Mouse (Mus musculus): ENCODE data around the gene Palm2. TPM values are rescaled to one million over a fixed set of nuclear protein-coding genes. Genes with fewer than 3 reads are reported as not detected.

Palm2 gene
- polyA plus RNA-seq, 2 experiments: 0.03 to 0.06 TPM

GRCm38 (mm10) chr4:57510576-57510975, 76.5 kb downstream of the Palm2 start:
- 68% methylated on average over 3 of the region's 3 CpGs for WGBS (ENCODE audit: insufficient replicate concordance)
- Histone ChIP-seq H3K4me3 (ENCODE audit: insufficient read depth in 1 of 2, low read depth in 2 of 2, low read length in 2 of 2) (no peak overlapping the region), H3K9ac (replicated peaks) (no peak overlapping the region), H3K9me3 (ENCODE audit: control insufficient read depth, low read length) (no peaks in the 10 kb centered on the region), H3K27ac (no peak overlapping the region), H3K36me3 (replicated peaks; ENCODE audit: control insufficient read depth, insufficient read depth, low read depth) (no peaks in the 10 kb centered on the region), H3K4me2 (ENCODE audit: low read depth) (no peak overlapping the region), H3K27me3 (ENCODE audit: control insufficient read depth, insufficient read depth, low read length) (no peaks in the 10 kb centered on the region), H3K4me1 (replicated peaks; ENCODE audit: control insufficient read depth in 2 of 2, insufficient read depth in 2 of 2, low read length in 1 of 2) (peaks cover 0 to 7% of the 10 kb centered on the region in 2 experiments; a peak in 1 of 4 replicates)
- TF ChIP-seq EP300 (IDR thresholded peaks at IDR 0.05; ENCODE audit: low read depth): no peak
- no peak for TF ChIP-seq CTCF (IDR thresholded peaks at IDR 0.05; ENCODE audit: low read depth)
- ATAC-seq (ENCODE audit: insufficient read depth) (no peak), DNase-seq (ENCODE audit: low read depth in 3 of 3, low spot score in 3 of 3) (no peak)

- Histone ChIP-seq H3K36me3 (replicated peaks; ENCODE audit: control insufficient read depth, insufficient read depth, low read depth) (no peaks in the 10 kb centered on the region), H3K9me3 (ENCODE audit: control insufficient read depth, low read length) (no peaks in the 10 kb centered on the region), H3K9ac (replicated peaks) (no peak overlapping the region), H3K27me3 (ENCODE audit: control insufficient read depth, insufficient read depth, low read length) (no peaks in the 10 kb centered on the region), H3K4me1 (replicated peaks; ENCODE audit: control insufficient read depth in 2 of 2, insufficient read depth in 2 of 2, low read length in 1 of 2) (peaks cover 0 to 7% of the 10 kb centered on the region in 2 experiments; a peak in 1 of 4 replicates), H3K27ac (no peak overlapping the region), H3K4me2 (ENCODE audit: low read depth) (no peak overlapping the region), H3K4me3 (ENCODE audit: insufficient read depth in 1 of 2, low read depth in 2 of 2, low read length in 2 of 2) (no peak overlapping the region)
- peak in 1 of 3 experiments; percentile 3 for DNase-seq (ENCODE audit: low read depth in 3 of 3, low spot score in 3 of 3)
- 71% methylated on average over 1 of the region's 1 CpGs for WGBS (ENCODE audit: insufficient replicate concordance)
- TF ChIP-seq CTCF (IDR thresholded peaks at IDR 0.05; ENCODE audit: low read depth): no peak
- no peak for TF ChIP-seq EP300 (IDR thresholded peaks at IDR 0.05; ENCODE audit: low read depth)
- ATAC-seq (ENCODE audit: insufficient read depth): no peak
These were observed 77.7 kb downstream of the Palm2 start for GRCm38 (mm10) chr4:57511734-57512133.

GRCm38 (mm10) chr4:57513241-57513933, 79.3 kb downstream of the Palm2 start:
- no peak overlapping the region for H3K4me2 ChIP-seq (ENCODE audit: low read depth)
- H3K27me3 ChIP-seq (ENCODE audit: control insufficient read depth, insufficient read depth, low read length): no peaks in the 10 kb centered on the region
- TF ChIP-seq EP300 (IDR thresholded peaks at IDR 0.05; ENCODE audit: low read depth): no peak
- TF ChIP-seq CTCF (IDR thresholded peaks at IDR 0.05; ENCODE audit: low read depth): no peak
- H3K4me3 ChIP-seq (ENCODE audit: insufficient read depth in 1 of 2, low read depth in 2 of 2, low read length in 2 of 2): no peak overlapping the region
- no peaks in the 10 kb centered on the region for H3K9me3 ChIP-seq (ENCODE audit: control insufficient read depth, low read length)
- 55% methylated on average over 8 of the region's 8 CpGs for WGBS (ENCODE audit: insufficient replicate concordance)
- no peaks in the 10 kb centered on the region for H3K36me3 ChIP-seq (replicated peaks; ENCODE audit: control insufficient read depth, insufficient read depth, low read depth)
- no peak overlapping the region for H3K9ac ChIP-seq (replicated peaks)
- ATAC-seq (ENCODE audit: insufficient read depth): no peak
- H3K27ac ChIP-seq: no peak overlapping the region
- no peak for DNase-seq (ENCODE audit: low read depth in 3 of 3, low spot score in 3 of 3)
- H3K4me1 ChIP-seq (replicated peaks; ENCODE audit: control insufficient read depth in 2 of 2, insufficient read depth in 2 of 2, low read length in 1 of 2): peaks cover 0 to 7% of the 10 kb centered on the region in 2 experiments; a peak in 1 of 4 replicates

GRCm38 (mm10) chr4:57514003-57514937, 80.2 kb downstream of the Palm2 start:
- ATAC-seq (ENCODE audit: insufficient read depth) (no peak), DNase-seq (ENCODE audit: low read depth in 3 of 3, low spot score in 3 of 3) (no peak)
- Histone ChIP-seq H3K27me3 (ENCODE audit: control insufficient read depth, insufficient read depth, low read length) (no peaks in the 10 kb centered on the region), H3K4me1 (replicated peaks; ENCODE audit: control insufficient read depth in 2 of 2, insufficient read depth in 2 of 2, low read length in 1 of 2) (peaks cover 0 to 7% of the 10 kb centered on the region in 2 experiments; a peak in 1 of 4 replicates), H3K36me3 (replicated peaks; ENCODE audit: control insufficient read depth, insufficient read depth, low read depth) (no peaks in the 10 kb centered on the region), H3K4me3 (ENCODE audit: insufficient read depth in 1 of 2, low read depth in 2 of 2, low read length in 2 of 2) (no peak overlapping the region), H3K9ac (replicated peaks) (no peak overlapping the region), H3K4me2 (ENCODE audit: low read depth) (no peak overlapping the region), H3K9me3 (ENCODE audit: control insufficient read depth, low read length) (no peaks in the 10 kb centered on the region), H3K27ac (no peak overlapping the region)
- TF ChIP-seq EP300 (IDR thresholded peaks at IDR 0.05; ENCODE audit: low read depth): no peak
- no peak for TF ChIP-seq CTCF (IDR thresholded peaks at IDR 0.05; ENCODE audit: low read depth)
- WGBS (ENCODE audit: insufficient replicate concordance): 76% methylated on average over 31 of the region's 31 CpGs

- Histone ChIP-seq H3K4me3 (ENCODE audit: insufficient read depth in 1 of 2, low read depth in 2 of 2, low read length in 2 of 2) (no peak overlapping the region), H3K36me3 (replicated peaks; ENCODE audit: control insufficient read depth, insufficient read depth, low read depth) (no peaks in the 10 kb centered on the region), H3K9me3 (ENCODE audit: control insufficient read depth, low read length) (no peaks in the 10 kb centered on the region), H3K9ac (replicated peaks) (no peak overlapping the region), H3K4me1 (replicated peaks; ENCODE audit: control insufficient read depth in 2 of 2, insufficient read depth in 2 of 2, low read length in 1 of 2) (peaks cover 0 to 7% of the 10 kb centered on the region in 2 experiments; a peak in 1 of 4 replicates), H3K27me3 (ENCODE audit: control insufficient read depth, insufficient read depth, low read length) (no peaks in the 10 kb centered on the region), H3K27ac (no peak overlapping the region), H3K4me2 (ENCODE audit: low read depth) (no peak overlapping the region)
- no peak for ATAC-seq (ENCODE audit: insufficient read depth)
- WGBS (ENCODE audit: insufficient replicate concordance): 54% methylated on average over 2 of the region's 2 CpGs
- no peak for TF ChIP-seq CTCF (IDR thresholded peaks at IDR 0.05; ENCODE audit: low read depth)
- no peak for TF ChIP-seq EP300 (IDR thresholded peaks at IDR 0.05; ENCODE audit: low read depth)
- no peak for DNase-seq (ENCODE audit: low read depth in 3 of 3, low spot score in 3 of 3)
These were observed 81.3 kb downstream of the Palm2 start for GRCm38 (mm10) chr4:57515356-57515755.

All from liver, embryonic 14.5 days (tissue).